Mouse (Mus musculus): ENCODE measurements around the gene Tmem200a.

DNA sequence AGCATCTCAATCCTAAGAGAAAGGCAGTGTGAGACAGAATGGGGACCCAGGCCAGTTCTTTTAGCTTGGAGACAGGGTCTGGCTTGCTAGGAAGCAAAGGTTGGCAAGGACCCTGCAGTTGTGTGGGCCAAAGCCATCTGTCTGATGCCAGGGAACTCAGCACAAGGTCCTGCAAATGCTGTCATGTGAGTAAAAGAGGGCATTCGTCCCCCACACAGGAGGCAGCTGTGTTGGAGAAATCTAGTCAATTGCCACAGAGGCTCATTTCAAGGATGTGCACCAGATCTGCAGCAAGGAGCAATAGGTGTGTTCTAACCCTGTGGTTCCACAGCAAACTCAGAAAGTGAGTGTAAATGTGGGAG is 41.0 kb upstream of the Tmem200a start:
- no peak for TF ChIP-seq CTCF (IDR thresholded peaks at IDR 0.05; ENCODE audit: low read depth, low read length)
- no peak for TF ChIP-seq GATA1 (IDR thresholded peaks at IDR 0.05; ENCODE audit: borderline replicate concordance, low read length)
- TF ChIP-seq TAL1 (conservative IDR thresholded peaks at IDR 0.05; ENCODE audit: low read depth, low read length): no peak
- no peak for TF ChIP-seq POLR2AphosphoS5 (IDR thresholded peaks at IDR 0.05; ENCODE audit: insufficient replicate concordance, low read depth, low read length)
- no peak for TF ChIP-seq GATA2 (IDR thresholded peaks at IDR 0.05; ENCODE audit: borderline replicate concordance, low read depth, low read length)
